Mouse (Mus musculus): Measurements from ENCODE around the gene Vegfd. TPM values are rescaled to one million over a fixed set of nuclear protein-coding genes. Genes with fewer than 3 reads are reported as not detected.

Gene Vegfd
- polyA plus RNA-seq, 1 experiment: 58.0 TPM

DNA sequence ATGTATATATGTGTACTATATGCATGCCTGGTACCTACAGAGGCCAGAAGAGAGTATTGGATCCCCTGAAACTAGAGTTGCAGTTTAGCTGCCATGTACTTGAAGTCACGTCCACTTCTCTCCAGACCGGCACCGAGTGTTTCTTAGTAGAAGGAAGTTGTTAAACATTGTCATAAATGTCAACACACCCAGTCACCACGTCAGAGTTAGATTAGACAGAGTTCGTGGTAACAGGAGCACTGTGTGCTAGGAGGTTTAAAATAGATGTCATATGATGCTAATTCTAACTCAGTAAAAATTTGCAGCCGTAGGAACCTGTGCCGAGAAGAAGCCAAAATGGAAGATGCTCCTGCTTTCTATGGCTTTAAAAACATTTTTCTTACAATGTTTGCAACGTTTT is 63.5 kb downstream of the Vegfd start, which contains the start of gene Asb11:
TSS of gene Asb11 (plus strand) at position 286 of the 400 bp plus-strand sequence.
- Histone ChIP-seq H3K4me3 (ENCODE audit: insufficient read depth, low read length) (no peak within 1 kb of the TSS), H3K4me1 (ENCODE audit: control insufficient read depth, insufficient read depth, low read length) (no peaks in the 10 kb centered on the region), H3K27ac (ENCODE audit: insufficient read depth, low read length) (no peak within 1 kb of the TSS)
- no peak for TF ChIP-seq POLR2A (IDR thresholded peaks at IDR 0.05; ENCODE audit: low read depth, low read length)
- TF ChIP-seq CTCF (IDR thresholded peaks at IDR 0.05; ENCODE audit: borderline replicate concordance, insufficient read depth, low read length): no peak

- TF ChIP-seq POLR2A (IDR thresholded peaks at IDR 0.05; ENCODE audit: low read depth, low read length) (no peak), CTCF (IDR thresholded peaks at IDR 0.05; ENCODE audit: borderline replicate concordance, insufficient read depth, low read length) (no peak)
- Histone ChIP-seq H3K4me3 (ENCODE audit: insufficient read depth, low read length) (no peak overlapping the region), H3K27ac (ENCODE audit: insufficient read depth, low read length) (no peak overlapping the region), H3K4me1 (ENCODE audit: control insufficient read depth, insufficient read depth, low read length) (no peaks in the 10 kb centered on the region)
Measured at GRCm38 (mm10) chrX:164439462-164439861, 66.3 kb downstream of the Vegfd start.

DNA sequence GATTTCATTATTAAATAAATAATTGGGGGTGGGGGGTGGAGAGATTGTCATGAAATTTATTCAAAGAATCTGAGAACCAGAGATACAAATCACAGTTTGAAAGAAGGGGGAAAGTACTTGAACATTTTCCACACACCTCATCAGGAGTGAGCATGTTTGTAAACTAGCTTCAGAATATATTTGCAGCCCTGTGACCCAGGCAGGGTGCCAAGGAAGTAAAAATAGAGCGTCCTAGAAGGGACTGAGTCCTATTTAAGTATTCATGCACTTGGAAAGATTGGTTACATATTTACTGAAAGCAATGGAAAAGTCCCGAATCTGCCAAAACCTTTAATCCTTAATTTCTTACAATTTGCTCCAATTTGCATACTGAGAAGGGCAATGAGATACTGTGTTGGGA is 67.0 kb downstream of the Vegfd start:
- no peaks in the 10 kb centered on the region for H3K4me1 ChIP-seq (ENCODE audit: control insufficient read depth, insufficient read depth, low read length)
- H3K4me3 ChIP-seq (ENCODE audit: insufficient read depth, low read length): no peak overlapping the region
- TF ChIP-seq CTCF (IDR thresholded peaks at IDR 0.05; ENCODE audit: borderline replicate concordance, insufficient read depth, low read length): no peak
- no peak overlapping the region for H3K27ac ChIP-seq (ENCODE audit: insufficient read depth, low read length)

DNA sequence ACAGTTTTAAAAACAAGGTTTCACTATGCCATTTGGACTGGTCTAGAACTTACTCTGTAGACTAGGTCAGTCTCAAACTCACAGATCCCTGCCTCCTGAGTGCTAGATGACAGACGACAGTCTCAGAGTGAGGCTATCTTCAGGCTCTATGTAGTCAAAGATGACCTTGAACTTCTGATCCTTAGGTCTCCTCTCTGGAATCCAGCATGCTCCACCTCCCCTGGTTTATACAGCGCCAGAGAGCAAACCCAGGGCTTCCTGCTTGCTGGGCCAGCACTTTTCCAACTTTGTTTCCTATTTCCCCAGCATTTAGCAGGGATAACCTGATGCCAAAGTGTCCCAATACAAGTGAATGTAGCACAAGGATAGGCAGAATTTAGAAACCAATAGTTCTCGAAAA is 67.5 kb downstream of the Vegfd start:
- Histone ChIP-seq H3K4me1 (ENCODE audit: control insufficient read depth, insufficient read depth, low read length) (no peaks in the 10 kb centered on the region), H3K27ac (ENCODE audit: insufficient read depth, low read length) (no peak overlapping the region), H3K4me3 (ENCODE audit: insufficient read depth, low read length) (no peak overlapping the region)
- TF ChIP-seq CTCF (IDR thresholded peaks at IDR 0.05; ENCODE audit: borderline replicate concordance, insufficient read depth, low read length) (no peak), POLR2A (IDR thresholded peaks at IDR 0.05; ENCODE audit: low read depth, low read length) (no peak)

DNA sequence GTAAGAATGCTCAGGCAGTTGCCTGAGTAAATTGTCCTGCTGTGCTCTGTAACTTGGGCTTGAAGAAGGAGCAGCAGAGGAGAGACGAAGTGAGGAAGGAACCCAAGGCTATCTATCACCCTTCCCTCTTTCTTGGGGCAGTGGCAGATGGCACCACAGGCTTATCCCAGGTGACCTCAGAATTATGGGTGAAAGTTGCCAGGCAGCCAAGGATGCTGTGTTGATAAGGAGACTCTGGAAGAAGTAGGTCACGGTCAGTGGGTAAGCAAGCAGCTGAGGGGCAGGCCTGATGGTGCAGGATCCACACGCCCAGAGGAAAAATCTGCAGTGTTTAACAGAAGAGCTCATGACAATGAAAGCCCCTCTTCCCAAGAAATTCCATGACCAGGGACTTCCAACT is 68.1 kb downstream of the Vegfd start:
- no peak for TF ChIP-seq POLR2A (IDR thresholded peaks at IDR 0.05; ENCODE audit: low read depth, low read length)
- TF ChIP-seq CTCF (IDR thresholded peaks at IDR 0.05; ENCODE audit: borderline replicate concordance, insufficient read depth, low read length): no peak
- Histone ChIP-seq H3K4me3 (ENCODE audit: insufficient read depth, low read length) (no peak overlapping the region), H3K4me1 (ENCODE audit: control insufficient read depth, insufficient read depth, low read length) (no peaks in the 10 kb centered on the region), H3K27ac (ENCODE audit: insufficient read depth, low read length) (no peak overlapping the region)

DNA sequence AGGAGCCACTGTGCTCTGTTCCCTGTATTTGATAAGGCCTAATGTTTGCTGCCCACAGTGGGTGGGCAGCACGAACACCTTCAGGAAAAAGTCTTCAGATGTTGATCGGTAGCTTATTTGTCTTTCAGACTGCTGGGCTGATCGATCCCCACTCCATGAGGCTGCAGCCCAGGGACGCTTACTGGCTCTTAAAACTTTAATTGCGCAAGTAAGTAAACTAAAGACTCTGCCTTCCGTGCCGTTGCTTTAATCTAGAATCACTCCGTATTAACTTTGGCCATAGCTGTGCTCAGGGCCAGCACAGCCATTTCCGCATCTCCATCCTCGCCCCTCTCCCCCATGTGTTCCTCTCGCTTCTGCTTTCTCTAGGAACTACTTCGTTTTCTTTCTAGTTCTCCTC is 72.4 kb downstream of the Vegfd start:
- no peak overlapping the region for H3K4me3 ChIP-seq (ENCODE audit: insufficient read depth, low read length)
- no peak for TF ChIP-seq POLR2A (IDR thresholded peaks at IDR 0.05; ENCODE audit: low read depth, low read length)
- no peak for TF ChIP-seq CTCF (IDR thresholded peaks at IDR 0.05; ENCODE audit: borderline replicate concordance, insufficient read depth, low read length)
- no peaks in the 10 kb centered on the region for H3K4me1 ChIP-seq (ENCODE audit: control insufficient read depth, insufficient read depth, low read length)
- H3K27ac ChIP-seq (ENCODE audit: insufficient read depth, low read length): no peak overlapping the region

- no peak for TF ChIP-seq POLR2A (IDR thresholded peaks at IDR 0.05; ENCODE audit: low read depth, low read length)
- no peak for TF ChIP-seq CTCF (IDR thresholded peaks at IDR 0.05; ENCODE audit: borderline replicate concordance, insufficient read depth, low read length)
Measured at GRCm38 (mm10) chrX:164446106-164446551, 73.0 kb downstream of the Vegfd start.

GRCm38 (mm10) chrX:164446835-164447681 is 73.9 kb downstream of the Vegfd start:
- Histone ChIP-seq H3K27ac (ENCODE audit: insufficient read depth, low read length) (no peak overlapping the region), H3K4me1 (ENCODE audit: control insufficient read depth, insufficient read depth, low read length) (no peaks in the 10 kb centered on the region), H3K4me3 (ENCODE audit: insufficient read depth, low read length) (no peak overlapping the region)
- no peak for TF ChIP-seq POLR2A (IDR thresholded peaks at IDR 0.05; ENCODE audit: low read depth, low read length)
- no peak for TF ChIP-seq CTCF (IDR thresholded peaks at IDR 0.05; ENCODE audit: borderline replicate concordance, insufficient read depth, low read length)

More at GRCm38 (mm10) chrX:164446106-164446551, 73.0 kb downstream of the Vegfd start:
- Histone ChIP-seq H3K4me3 (ENCODE audit: insufficient read depth, low read length) (no peak overlapping the region), H3K4me1 (ENCODE audit: control insufficient read depth, insufficient read depth, low read length) (no peaks in the 10 kb centered on the region), H3K27ac (ENCODE audit: insufficient read depth, low read length) (no peak overlapping the region)

- TF ChIP-seq POLR2A (IDR thresholded peaks at IDR 0.05; ENCODE audit: low read depth, low read length) (no peak), CTCF (IDR thresholded peaks at IDR 0.05; ENCODE audit: borderline replicate concordance, insufficient read depth, low read length) (no peak)
- no peak overlapping the region for H3K4me3 ChIP-seq (ENCODE audit: insufficient read depth, low read length)
- H3K27ac ChIP-seq (ENCODE audit: insufficient read depth, low read length): no peak overlapping the region
- no peaks in the 10 kb centered on the region for H3K4me1 ChIP-seq (ENCODE audit: control insufficient read depth, insufficient read depth, low read length)
Measured at GRCm38 (mm10) chrX:164447682-164448071, 74.5 kb downstream of the Vegfd start.

DNA sequence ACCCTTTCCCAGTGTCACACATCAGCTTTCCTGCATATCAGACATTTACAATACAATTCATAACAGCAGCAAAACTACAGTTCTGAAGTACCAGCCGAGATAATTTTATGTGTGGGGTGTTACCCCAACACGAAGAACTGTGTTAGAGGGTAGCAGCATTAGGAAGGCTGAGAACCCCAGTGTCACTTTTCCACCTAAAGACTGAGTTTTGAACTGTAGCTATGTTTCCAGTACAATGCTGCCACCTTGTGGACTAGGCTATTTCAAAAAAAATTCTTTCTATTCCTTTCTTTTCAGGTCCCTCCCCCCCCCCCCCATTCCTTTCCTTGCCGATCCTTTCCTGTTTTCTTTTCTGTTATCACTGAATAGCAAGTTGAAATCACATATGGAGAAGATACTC is 76.0 kb downstream of the Vegfd start:
- TF ChIP-seq POLR2A (IDR thresholded peaks at IDR 0.05; ENCODE audit: low read depth, low read length) (no peak), CTCF (IDR thresholded peaks at IDR 0.05; ENCODE audit: borderline replicate concordance, insufficient read depth, low read length) (no peak)
- no peak overlapping the region for H3K4me3 ChIP-seq (ENCODE audit: insufficient read depth, low read length)
- no peaks in the 10 kb centered on the region for H3K4me1 ChIP-seq (ENCODE audit: control insufficient read depth, insufficient read depth, low read length)
- H3K27ac ChIP-seq (ENCODE audit: insufficient read depth, low read length): no peak overlapping the region

Other genes starting within 250 kb of the Vegfd start
- not detected in 2 replicates for gene Ace2, start 234.0 kb upstream of the Vegfd start, polyA plus RNA-seq (2011; ENCODE audit: insufficient read length, low read depth, missing spikeins)
- not detected in 2 replicates for gene Bmx, start 115.2 kb upstream of the Vegfd start, polyA plus RNA-seq (2011; ENCODE audit: insufficient read length, low read depth, missing spikeins)
- gene Pir, start 104.0 kb upstream of the Vegfd start, polyA plus RNA-seq (2011; ENCODE audit: insufficient read length, low read depth, missing spikeins): 11.8 and 14.6 TPM in 2 replicates
- gene Piga, start 46.4 kb downstream of the Vegfd start, polyA plus RNA-seq (2011; ENCODE audit: insufficient read length, low read depth, missing spikeins): 11.3 and 13.7 TPM in 2 replicates
- gene Asb11, start 63.6 kb downstream of the Vegfd start, polyA plus RNA-seq (2011; ENCODE audit: insufficient read length, low read depth, missing spikeins): not detected in 2 replicates
- gene Asb9, start 132.9 kb downstream of the Vegfd start, polyA plus RNA-seq (2011; ENCODE audit: insufficient read length, low read depth, missing spikeins): not detected in 2 replicates